Mouse (Mus musculus): ENCODE measurements around the gene Gm47995. TPM values are rescaled to one million over a fixed set of nuclear protein-coding genes. Genes with fewer than 3 reads are reported as not detected.
"Not testable (repeated sequence)": the region's sequence is repeated elsewhere in the genome, so short reads cannot be mapped to it uniquely, and the experiment has no call there.

Gene Gm47995
- polyA plus RNA-seq, 1 experiment from 2014 or later = not detected

GRCm38 (mm10) chr1:151178505-151179083 lies 19.7 kb upstream of the Gm47995 start:
- no peak overlapping the region for H3K4me2 ChIP-seq (ENCODE audit: low read depth, severe bottlenecking)
- 0 out of 2 replicates have a peak, but pooled peaks cover 2% of the 10 kb centered on the region for H3K4me1 ChIP-seq (ENCODE audit: control insufficient read depth, insufficient read depth, low read length)
- H3K36me3 ChIP-seq (ENCODE audit: control insufficient read depth, insufficient read depth, low read length) = no peaks in the 10 kb centered on the region
- H3K9me3 ChIP-seq (ENCODE audit: control insufficient read depth, low read length) = no peaks in the 10 kb centered on the region
- H3K27ac ChIP-seq (replicated peaks; ENCODE audit: low read depth, low read length) = no peak overlapping the region
- no peaks in the 10 kb centered on the region for H3K27me3 ChIP-seq (ENCODE audit: control insufficient read depth, insufficient read depth, low read length)
- no peak overlapping the region for H3K4me3 ChIP-seq (ENCODE audit: low read depth, low read length)
- no peak for ATAC-seq (ENCODE audit: insufficient number of reproducible peaks, low FRiP score, low TSS enrichment, low read depth)
- no peak overlapping the region for H3K9ac ChIP-seq (ENCODE audit: low read length)
- DNase-seq (ENCODE audit: low spot score) = no peak
- 43% methylated on average over 2 of the region's 2 CpGs for WGBS

GRCm38 (mm10) chr1:151180167-151180566 lies 18.1 kb upstream of the Gm47995 start:
- DNase-seq (ENCODE audit: low spot score) = no peak
- Histone ChIP-seq H3K27me3 (ENCODE audit: control insufficient read depth, insufficient read depth, low read length) (no peaks in the 10 kb centered on the region), H3K4me1 (ENCODE audit: control insufficient read depth, insufficient read depth, low read length) (0 out of 2 replicates have a peak, but pooled peaks cover 2% of the 10 kb centered on the region), H3K27ac (replicated peaks; ENCODE audit: low read depth, low read length) (no peak overlapping the region), H3K36me3 (ENCODE audit: control insufficient read depth, insufficient read depth, low read length) (no peaks in the 10 kb centered on the region), H3K4me3 (ENCODE audit: low read depth, low read length) (no peak overlapping the region), H3K9me3 (ENCODE audit: control insufficient read depth, low read length) (no peaks in the 10 kb centered on the region), H3K9ac (ENCODE audit: low read length) (no peak overlapping the region), H3K4me2 (ENCODE audit: low read depth, severe bottlenecking) (no peak overlapping the region)
- no peak for ATAC-seq (ENCODE audit: insufficient number of reproducible peaks, low FRiP score, low TSS enrichment, low read depth)
- WGBS = 88% methylated on average over 2 of the region's 2 CpGs

GRCm38 (mm10) chr1:151182266-151182665 lies 16.0 kb upstream of the Gm47995 start, which contains the start of gene Gm47985:
Gene Gm47985 (plus strand): TSS chr1:151182537.
- not testable (repeated sequence) for H3K27ac ChIP-seq (replicated peaks; ENCODE audit: low read depth, low read length); H3K27me3 ChIP-seq (ENCODE audit: control insufficient read depth, insufficient read depth, low read length); H3K4me2 ChIP-seq (ENCODE audit: low read depth, severe bottlenecking); H3K9me3 ChIP-seq (ENCODE audit: control insufficient read depth, low read length); DNase-seq (ENCODE audit: low spot score); H3K9ac ChIP-seq (ENCODE audit: low read length); H3K36me3 ChIP-seq (ENCODE audit: control insufficient read depth, insufficient read depth, low read length); ATAC-seq (ENCODE audit: insufficient number of reproducible peaks, low FRiP score, low TSS enrichment, low read depth); H3K4me1 ChIP-seq (ENCODE audit: control insufficient read depth, insufficient read depth, low read length); H3K4me3 ChIP-seq (ENCODE audit: low read depth, low read length)
- no CpG with 5 or more reads among the region's 7 CpGs for WGBS

- H3K27me3 ChIP-seq (ENCODE audit: control insufficient read depth, insufficient read depth, low read length); H3K4me2 ChIP-seq (ENCODE audit: low read depth, severe bottlenecking); H3K4me3 ChIP-seq (ENCODE audit: low read depth, low read length); H3K4me1 ChIP-seq (ENCODE audit: control insufficient read depth, insufficient read depth, low read length); DNase-seq (ENCODE audit: low spot score); H3K9ac ChIP-seq (ENCODE audit: low read length); H3K36me3 ChIP-seq (ENCODE audit: control insufficient read depth, insufficient read depth, low read length); ATAC-seq (ENCODE audit: insufficient number of reproducible peaks, low FRiP score, low TSS enrichment, low read depth); H3K9me3 ChIP-seq (ENCODE audit: control insufficient read depth, low read length); H3K27ac ChIP-seq (replicated peaks; ENCODE audit: low read depth, low read length): not testable (repeated sequence)
- WGBS = 82% methylated on average over 3 of the region's 3 CpGs
Measured at GRCm38 (mm10) chr1:151186186-151186585, 12.1 kb upstream of the Gm47995 start.

GRCm38 (mm10) chr1:151186879-151187424 lies 11.3 kb upstream of the Gm47995 start:
- H3K4me3 ChIP-seq (ENCODE audit: low read depth, low read length); H3K9ac ChIP-seq (ENCODE audit: low read length); DNase-seq (ENCODE audit: low spot score); H3K36me3 ChIP-seq (ENCODE audit: control insufficient read depth, insufficient read depth, low read length); H3K9me3 ChIP-seq (ENCODE audit: control insufficient read depth, low read length); H3K27ac ChIP-seq (replicated peaks; ENCODE audit: low read depth, low read length); H3K27me3 ChIP-seq (ENCODE audit: control insufficient read depth, insufficient read depth, low read length); H3K4me1 ChIP-seq (ENCODE audit: control insufficient read depth, insufficient read depth, low read length); H3K4me2 ChIP-seq (ENCODE audit: low read depth, severe bottlenecking); ATAC-seq (ENCODE audit: insufficient number of reproducible peaks, low FRiP score, low TSS enrichment, low read depth): not testable (repeated sequence)
- WGBS = 86% methylated on average over 4 of the region's 4 CpGs

- DNase-seq (ENCODE audit: low spot score) = no peak
- H3K36me3 ChIP-seq (ENCODE audit: control insufficient read depth, insufficient read depth, low read length) = no peaks in the 10 kb centered on the region
- H3K4me1 ChIP-seq (ENCODE audit: control insufficient read depth, insufficient read depth, low read length) = no peaks in the 10 kb centered on the region
- H3K9ac ChIP-seq (ENCODE audit: low read length) = no peak overlapping the region
- no peaks in the 10 kb centered on the region for H3K27me3 ChIP-seq (ENCODE audit: control insufficient read depth, insufficient read depth, low read length)
- H3K4me3 ChIP-seq (ENCODE audit: low read depth, low read length) = no peak overlapping the region
- ATAC-seq (ENCODE audit: insufficient number of reproducible peaks, low FRiP score, low TSS enrichment, low read depth) = no peak
- H3K27ac ChIP-seq (replicated peaks; ENCODE audit: low read depth, low read length) = no peak overlapping the region
- H3K4me2 ChIP-seq (ENCODE audit: low read depth, severe bottlenecking) = no peak overlapping the region
- WGBS = 87% methylated on average over 4 of the region's 4 CpGs
- no peaks in the 10 kb centered on the region for H3K9me3 ChIP-seq (ENCODE audit: control insufficient read depth, low read length)
Measured at GRCm38 (mm10) chr1:151188469-151188868, 9.8 kb upstream of the Gm47995 start.

- H3K27ac ChIP-seq (replicated peaks; ENCODE audit: low read depth, low read length); ATAC-seq (ENCODE audit: insufficient number of reproducible peaks, low FRiP score, low TSS enrichment, low read depth); H3K9me3 ChIP-seq (ENCODE audit: control insufficient read depth, low read length); H3K4me1 ChIP-seq (ENCODE audit: control insufficient read depth, insufficient read depth, low read length); DNase-seq (ENCODE audit: low spot score); H3K36me3 ChIP-seq (ENCODE audit: control insufficient read depth, insufficient read depth, low read length); H3K4me3 ChIP-seq (ENCODE audit: low read depth, low read length); H3K9ac ChIP-seq (ENCODE audit: low read length); H3K4me2 ChIP-seq (ENCODE audit: low read depth, severe bottlenecking); H3K27me3 ChIP-seq (ENCODE audit: control insufficient read depth, insufficient read depth, low read length): not testable (repeated sequence)
- no CpG with 5 or more reads among the region's 7 CpGs for WGBS
Measured at GRCm38 (mm10) chr1:151192075-151192474, 6.2 kb upstream of the Gm47995 start, which contains the start of gene Gm8947. Gene Gm8947 (plus strand): TSS chr1:151192376.

- not testable (repeated sequence) for H3K4me1 ChIP-seq (ENCODE audit: control insufficient read depth, insufficient read depth, low read length); H3K36me3 ChIP-seq (ENCODE audit: control insufficient read depth, insufficient read depth, low read length); H3K27ac ChIP-seq (replicated peaks; ENCODE audit: low read depth, low read length); H3K27me3 ChIP-seq (ENCODE audit: control insufficient read depth, insufficient read depth, low read length); DNase-seq (ENCODE audit: low spot score); H3K4me3 ChIP-seq (ENCODE audit: low read depth, low read length); H3K9me3 ChIP-seq (ENCODE audit: control insufficient read depth, low read length); H3K4me2 ChIP-seq (ENCODE audit: low read depth, severe bottlenecking); H3K9ac ChIP-seq (ENCODE audit: low read length); ATAC-seq (ENCODE audit: insufficient number of reproducible peaks, low FRiP score, low TSS enrichment, low read depth)
- WGBS = 94% methylated on average over 15 of the region's 15 CpGs
Measured at GRCm38 (mm10) chr1:151192739-151193138, 5.5 kb upstream of the Gm47995 start.

Measured in limb, embryonic 11.5 days (tissue).